Mouse (Mus musculus): Measurements from ENCODE around the gene Cbfa2t3. TPM values are rescaled to one million over a fixed set of nuclear protein-coding genes. Genes with fewer than 3 reads are reported as not detected.

Gene Cbfa2t3
- polyA plus RNA-seq, 1 experiment: 0.07 TPM

DNA sequence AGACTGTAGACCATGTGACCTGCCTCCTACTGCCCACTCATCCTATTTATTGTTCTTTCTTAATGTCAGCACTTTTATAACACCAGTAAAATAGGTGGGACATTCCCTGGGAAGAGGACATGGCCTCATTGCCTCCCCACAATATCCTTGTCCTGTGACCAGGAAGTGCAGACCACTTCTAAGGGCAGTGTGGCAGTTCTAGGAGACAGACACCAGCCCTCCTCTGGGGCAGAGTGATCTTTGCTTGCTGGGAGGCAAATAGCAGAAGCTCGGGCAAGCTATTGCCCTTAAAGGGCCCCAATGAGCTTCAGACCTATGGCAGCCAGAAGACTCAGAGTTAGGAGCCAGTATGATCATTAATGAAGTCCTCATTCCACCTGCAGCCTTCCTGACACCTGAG, 94.3 kb downstream of the Cbfa2t3 start:
- no peak for TF ChIP-seq POLR2A (IDR thresholded peaks at IDR 0.05; ENCODE audit: low read depth, low read length)
- no peak for TF ChIP-seq CTCF (IDR thresholded peaks at IDR 0.05; ENCODE audit: borderline replicate concordance, insufficient read depth, low read length)
- Histone ChIP-seq H3K4me3 (ENCODE audit: insufficient read depth, low read length) (no peak overlapping the region), H3K4me1 (ENCODE audit: control insufficient read depth, insufficient read depth, low read length) (no peaks in the 10 kb centered on the region), H3K27ac (ENCODE audit: insufficient read depth, low read length) (no peak overlapping the region)

DNA sequence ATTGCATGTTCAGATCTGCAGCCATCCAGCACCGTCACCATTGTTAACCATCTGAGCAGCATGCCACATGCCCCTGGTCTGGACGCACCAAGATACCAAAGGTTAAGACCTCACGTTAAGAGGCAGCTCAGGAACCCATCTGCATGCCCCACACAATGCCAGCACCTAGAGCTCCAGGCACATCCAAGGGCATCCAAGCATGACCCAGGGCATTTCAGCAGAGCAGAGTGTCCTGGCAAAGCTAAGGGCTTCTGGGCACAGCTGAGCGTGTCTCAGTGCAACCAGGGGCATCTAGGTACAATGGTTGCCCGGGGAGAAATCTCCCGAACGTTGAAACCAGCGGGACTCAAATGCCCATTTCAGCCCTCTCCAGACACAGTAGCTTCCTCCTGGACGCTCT, 98.2 kb downstream of the Cbfa2t3 start:
- Histone ChIP-seq H3K4me1 (ENCODE audit: control insufficient read depth, insufficient read depth, low read length) (no peaks in the 10 kb centered on the region), H3K4me3 (ENCODE audit: insufficient read depth, low read length) (no peak overlapping the region), H3K27ac (ENCODE audit: insufficient read depth, low read length) (no peak overlapping the region)
- TF ChIP-seq CTCF (IDR thresholded peaks at IDR 0.05; ENCODE audit: borderline replicate concordance, insufficient read depth, low read length): no peak
- no peak for TF ChIP-seq POLR2A (IDR thresholded peaks at IDR 0.05; ENCODE audit: low read depth, low read length)

DNA sequence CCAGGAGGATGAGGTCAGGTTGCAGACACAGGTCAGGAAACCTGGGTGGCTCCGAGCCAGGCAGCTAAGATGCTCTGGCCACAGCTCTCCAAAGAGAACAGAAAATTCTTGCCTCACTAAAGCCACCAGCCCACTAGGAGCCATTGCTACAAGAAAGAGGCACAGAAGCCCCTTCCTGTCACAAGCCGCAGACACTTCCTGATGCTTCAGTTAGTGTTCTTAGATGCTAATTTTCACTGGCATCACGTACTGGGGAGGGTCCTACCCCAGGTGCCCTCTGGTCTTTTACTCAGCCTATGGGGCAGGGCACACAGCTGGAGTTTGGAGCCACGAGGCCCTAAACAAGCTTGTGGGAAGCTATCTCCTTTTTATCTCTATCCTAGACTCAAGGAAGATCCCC, 102.9 kb downstream of the Cbfa2t3 start:
- Histone ChIP-seq H3K4me1 (ENCODE audit: control insufficient read depth, insufficient read depth, low read length) (no peaks in the 10 kb centered on the region), H3K4me3 (ENCODE audit: insufficient read depth, low read length) (no peak overlapping the region), H3K27ac (ENCODE audit: insufficient read depth, low read length) (no peak overlapping the region)
- TF ChIP-seq POLR2A (IDR thresholded peaks at IDR 0.05; ENCODE audit: low read depth, low read length): no peak
- TF ChIP-seq CTCF (IDR thresholded peaks at IDR 0.05; ENCODE audit: borderline replicate concordance, insufficient read depth, low read length): no peak

DNA sequence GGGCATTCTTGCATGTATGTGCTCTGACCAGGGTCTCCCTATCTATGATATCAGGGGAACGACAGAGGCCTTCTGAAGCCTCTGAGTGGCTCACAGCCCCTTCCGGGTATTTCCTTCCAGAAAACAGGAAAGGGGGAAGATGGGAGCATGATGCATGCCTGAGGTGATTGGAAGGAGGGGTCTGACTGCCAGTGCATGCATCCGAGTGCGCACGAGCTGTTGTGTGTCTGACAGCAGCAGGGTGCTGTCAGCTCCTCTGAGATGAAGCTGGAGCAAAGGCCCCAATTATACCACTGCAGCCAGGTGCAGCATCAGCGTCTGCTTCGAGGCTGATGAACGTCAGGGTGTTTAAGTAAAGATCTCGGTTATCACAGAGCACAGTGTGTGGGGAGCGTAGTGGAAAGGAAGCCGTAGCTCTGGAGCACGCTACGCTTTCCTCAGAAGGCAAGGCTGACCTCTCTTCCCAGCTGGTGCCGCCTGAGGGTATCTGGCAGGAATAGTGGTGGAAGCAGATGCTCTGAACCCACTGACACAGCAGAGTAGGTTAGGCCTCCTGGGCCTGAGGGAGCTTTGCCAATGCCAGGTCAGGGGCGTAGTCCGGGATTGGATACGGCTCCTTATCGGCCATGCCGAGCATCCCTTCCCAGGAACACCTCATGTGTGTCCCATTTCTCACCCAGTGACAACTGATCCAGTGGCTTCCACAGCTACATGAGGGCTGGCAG, 105.0 kb downstream of the Cbfa2t3 start:
- TF ChIP-seq POLR2A (IDR thresholded peaks at IDR 0.05; ENCODE audit: low read depth, low read length) (no peak), CTCF (IDR thresholded peaks at IDR 0.05; ENCODE audit: borderline replicate concordance, insufficient read depth, low read length) (no peak)
- Histone ChIP-seq H3K4me1 (ENCODE audit: control insufficient read depth, insufficient read depth, low read length) (no peaks in the 10 kb centered on the region), H3K4me3 (ENCODE audit: insufficient read depth, low read length) (no peak overlapping the region), H3K27ac (ENCODE audit: insufficient read depth, low read length) (no peak overlapping the region)

DNA sequence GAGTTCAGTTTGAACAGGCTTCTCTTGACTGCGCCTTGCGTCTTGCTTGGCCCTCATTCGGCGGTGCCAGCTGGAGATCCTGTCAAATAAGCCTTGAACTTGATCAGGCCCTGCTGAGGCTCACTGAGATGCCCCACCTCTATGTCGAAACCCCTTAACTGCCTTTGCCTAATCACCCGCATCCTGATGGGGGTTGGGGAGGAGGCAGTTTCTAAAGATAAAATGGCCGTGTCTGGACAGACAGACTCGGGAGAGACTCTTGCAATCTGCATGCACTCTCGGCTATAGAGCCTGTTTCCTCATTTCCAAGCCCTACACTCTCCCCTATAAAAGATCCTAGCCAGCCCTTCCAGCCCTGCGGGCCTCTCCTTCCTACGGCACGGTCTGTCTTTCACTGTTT, 105.7 kb downstream of the Cbfa2t3 start:
- Histone ChIP-seq H3K4me3 (ENCODE audit: insufficient read depth, low read length) (no peak overlapping the region), H3K27ac (ENCODE audit: insufficient read depth, low read length) (no peak overlapping the region), H3K4me1 (ENCODE audit: control insufficient read depth, insufficient read depth, low read length) (no peaks in the 10 kb centered on the region)
- TF ChIP-seq CTCF (IDR thresholded peaks at IDR 0.05; ENCODE audit: borderline replicate concordance, insufficient read depth, low read length) (no peak), POLR2A (IDR thresholded peaks at IDR 0.05; ENCODE audit: low read depth, low read length) (no peak)

DNA sequence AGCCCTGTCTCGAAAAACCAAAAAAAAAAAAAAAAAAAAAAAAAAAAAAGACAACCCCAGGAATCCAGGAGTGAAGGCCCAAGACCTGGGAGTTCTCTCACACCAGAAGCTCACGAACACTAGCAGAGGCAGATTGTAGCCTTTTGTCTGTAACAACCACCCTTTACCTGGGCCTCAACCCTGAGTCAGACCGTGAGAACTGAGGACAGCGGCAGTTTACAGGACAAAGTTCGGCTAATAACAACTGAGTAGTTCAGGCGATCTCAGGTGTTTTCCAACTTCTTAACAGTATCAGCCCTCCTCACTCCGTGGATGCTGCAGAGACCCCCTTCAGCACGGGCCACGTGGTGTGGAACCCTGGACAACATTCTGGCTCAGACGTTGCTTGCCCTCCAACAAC, 112.2 kb downstream of the Cbfa2t3 start:
- TF ChIP-seq CTCF (IDR thresholded peaks at IDR 0.05; ENCODE audit: borderline replicate concordance, insufficient read depth, low read length) (no peak), POLR2A (IDR thresholded peaks at IDR 0.05; ENCODE audit: low read depth, low read length) (no peak)
- Histone ChIP-seq H3K4me1 (ENCODE audit: control insufficient read depth, insufficient read depth, low read length) (peaks cover 11% of the 10 kb centered on the region), H3K4me3 (ENCODE audit: insufficient read depth, low read length) (no peak overlapping the region), H3K27ac (ENCODE audit: insufficient read depth, low read length) (no peak overlapping the region)

DNA sequence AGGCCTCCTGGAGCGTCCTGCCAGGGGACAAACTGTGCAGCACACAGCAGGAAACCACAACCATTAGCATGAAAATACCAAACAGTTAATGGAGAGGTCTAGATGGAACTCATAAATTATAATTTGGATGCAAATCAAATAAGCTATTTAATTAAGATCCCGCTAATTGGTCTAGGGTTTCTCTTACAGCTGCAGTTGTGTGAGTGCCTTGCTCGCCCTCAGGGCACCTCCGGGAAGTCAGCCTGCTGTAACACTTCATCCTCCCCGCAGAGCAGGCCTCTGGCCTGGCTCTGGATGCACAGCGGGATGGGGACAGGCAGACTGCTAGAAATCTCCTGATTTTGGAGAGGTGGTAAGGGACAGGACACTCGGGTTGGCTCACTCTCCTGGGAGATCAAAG, 112.7 kb downstream of the Cbfa2t3 start:
- Histone ChIP-seq H3K27ac (ENCODE audit: insufficient read depth, low read length) (no peak overlapping the region), H3K4me1 (ENCODE audit: control insufficient read depth, insufficient read depth, low read length) (peaks cover 11% of the 10 kb centered on the region), H3K4me3 (ENCODE audit: insufficient read depth, low read length) (no peak overlapping the region)
- TF ChIP-seq CTCF (IDR thresholded peaks at IDR 0.05; ENCODE audit: borderline replicate concordance, insufficient read depth, low read length) (no peak), POLR2A (IDR thresholded peaks at IDR 0.05; ENCODE audit: low read depth, low read length) (no peak)

DNA sequence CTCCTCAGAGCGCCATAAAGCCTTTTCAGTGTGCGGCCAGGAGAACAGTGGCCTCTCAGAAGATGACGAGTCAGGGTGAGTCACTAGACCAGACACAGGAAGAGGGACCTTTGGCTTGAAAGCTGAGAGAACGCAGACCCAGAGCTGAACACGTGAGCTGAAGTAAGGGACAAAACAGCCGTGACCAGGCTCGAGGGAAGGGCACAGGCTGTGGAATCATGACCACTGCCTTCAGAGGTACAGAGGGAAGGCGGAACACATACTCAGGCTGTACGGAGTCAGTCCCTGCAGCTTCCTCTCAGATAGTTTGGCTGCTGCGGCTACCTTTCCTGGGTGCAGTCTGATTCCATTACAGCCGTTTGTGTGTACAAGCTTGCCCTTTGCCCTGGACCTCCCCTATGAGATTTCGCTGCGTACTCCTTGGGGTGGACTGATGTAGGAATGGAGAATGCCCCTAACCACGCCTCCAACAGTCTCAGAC, 113.5 kb downstream of the Cbfa2t3 start:
- Histone ChIP-seq H3K27ac (ENCODE audit: insufficient read depth, low read length) (peak overlapping the region; percentile 34), H3K4me3 (ENCODE audit: insufficient read depth, low read length) (no peak overlapping the region), H3K4me1 (ENCODE audit: control insufficient read depth, insufficient read depth, low read length) (peaks cover 11% of the 10 kb centered on the region)
- no peak for TF ChIP-seq CTCF (IDR thresholded peaks at IDR 0.05; ENCODE audit: borderline replicate concordance, insufficient read depth, low read length)
- no peak for TF ChIP-seq POLR2A (IDR thresholded peaks at IDR 0.05; ENCODE audit: low read depth, low read length)

DNA sequence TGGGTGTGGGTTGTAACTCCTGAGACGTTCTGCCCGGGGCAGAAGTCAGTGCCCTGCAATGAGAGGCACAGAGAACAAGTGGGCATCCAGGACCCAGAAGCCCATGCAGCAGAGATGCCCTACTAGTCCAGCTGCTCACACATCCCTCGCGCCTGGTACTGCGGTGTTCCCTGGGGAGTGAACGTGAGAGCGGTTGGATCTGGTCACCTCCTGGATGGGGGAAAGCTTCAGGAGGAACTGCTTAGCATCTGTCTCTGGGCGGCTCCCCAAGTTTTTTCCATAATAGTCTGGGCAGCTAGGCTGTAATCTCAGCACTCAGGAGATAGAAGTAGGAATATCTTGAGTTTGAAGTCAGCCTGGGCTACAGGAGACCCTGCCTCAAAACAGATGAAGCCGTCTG, 113.9 kb downstream of the Cbfa2t3 start:
- peak overlapping the region; percentile 34; the same call in 1 of the 2 replicates for H3K27ac ChIP-seq (ENCODE audit: insufficient read depth, low read length)
- H3K4me1 ChIP-seq (ENCODE audit: control insufficient read depth, insufficient read depth, low read length): peaks cover 11% of the 10 kb centered on the region
- TF ChIP-seq CTCF (IDR thresholded peaks at IDR 0.05; ENCODE audit: borderline replicate concordance, insufficient read depth, low read length) (no peak), POLR2A (IDR thresholded peaks at IDR 0.05; ENCODE audit: low read depth, low read length) (no peak)
- no peak overlapping the region for H3K4me3 ChIP-seq (ENCODE audit: insufficient read depth, low read length)

DNA sequence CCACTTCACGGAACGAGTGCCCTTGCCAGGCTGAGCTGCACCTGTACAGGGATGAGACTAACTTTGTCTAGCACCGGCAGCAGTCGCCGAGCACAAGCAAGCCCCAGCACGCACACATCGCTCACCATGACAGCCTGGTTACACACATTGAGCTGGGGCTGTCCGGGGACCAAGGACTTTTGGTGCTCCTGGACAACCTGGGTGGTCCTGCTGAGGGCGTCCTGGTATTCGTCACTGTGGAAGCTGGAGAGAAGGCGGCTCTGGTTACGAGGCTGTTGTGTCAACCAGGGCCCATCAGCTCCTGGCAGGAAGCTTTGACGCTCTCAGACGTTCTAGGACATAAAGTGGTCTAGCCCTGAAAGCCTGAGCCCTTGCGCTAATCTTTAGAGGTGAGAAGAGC, 118.0 kb downstream of the Cbfa2t3 start:
- no peak overlapping the region for H3K27ac ChIP-seq (ENCODE audit: insufficient read depth, low read length)
- peaks cover 11% of the 10 kb centered on the region for H3K4me1 ChIP-seq (ENCODE audit: control insufficient read depth, insufficient read depth, low read length)
- H3K4me3 ChIP-seq (ENCODE audit: insufficient read depth, low read length): no peak overlapping the region
- TF ChIP-seq CTCF (IDR thresholded peaks at IDR 0.05; ENCODE audit: borderline replicate concordance, insufficient read depth, low read length): no peak
- no peak for TF ChIP-seq POLR2A (IDR thresholded peaks at IDR 0.05; ENCODE audit: low read depth, low read length)
